Mouse (Mus musculus): ENCODE data around the gene Rasgrp2.

The Rasgrp2 gene

DNA sequence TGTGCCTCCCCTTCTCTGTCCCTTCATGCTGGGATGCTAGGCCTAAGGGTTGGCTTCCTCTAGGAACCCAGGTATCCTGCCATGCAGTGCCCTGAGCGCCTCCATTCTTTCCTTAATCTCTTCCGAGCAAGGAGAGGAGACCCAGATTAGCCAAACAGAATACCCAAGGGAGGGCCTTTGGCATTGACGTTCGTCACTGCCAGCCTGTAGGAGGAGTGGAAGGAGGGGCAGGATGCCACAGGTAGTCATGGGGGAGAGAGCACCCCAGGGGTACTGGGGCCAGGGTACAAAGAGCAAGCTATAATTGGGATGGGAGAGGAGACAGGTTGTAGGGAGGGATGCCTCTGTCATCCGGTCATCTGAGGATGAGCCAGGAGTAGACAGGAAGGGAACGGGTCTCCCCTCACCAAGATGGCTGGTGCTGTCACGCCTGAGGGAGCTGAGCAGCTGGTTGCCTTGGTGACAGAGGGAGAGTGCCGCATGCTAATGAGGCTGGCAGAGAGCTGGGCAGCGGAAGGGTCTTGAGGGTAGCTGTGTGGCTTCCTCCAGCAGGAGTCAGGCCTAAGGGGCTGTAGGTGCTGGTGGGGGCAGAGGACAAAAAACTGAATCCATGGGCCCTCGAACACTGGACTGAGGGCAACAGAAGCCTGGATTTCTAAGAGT lies 46.8 kb downstream of the Rasgrp2 start:
- DNase-seq = no peak

DNA sequence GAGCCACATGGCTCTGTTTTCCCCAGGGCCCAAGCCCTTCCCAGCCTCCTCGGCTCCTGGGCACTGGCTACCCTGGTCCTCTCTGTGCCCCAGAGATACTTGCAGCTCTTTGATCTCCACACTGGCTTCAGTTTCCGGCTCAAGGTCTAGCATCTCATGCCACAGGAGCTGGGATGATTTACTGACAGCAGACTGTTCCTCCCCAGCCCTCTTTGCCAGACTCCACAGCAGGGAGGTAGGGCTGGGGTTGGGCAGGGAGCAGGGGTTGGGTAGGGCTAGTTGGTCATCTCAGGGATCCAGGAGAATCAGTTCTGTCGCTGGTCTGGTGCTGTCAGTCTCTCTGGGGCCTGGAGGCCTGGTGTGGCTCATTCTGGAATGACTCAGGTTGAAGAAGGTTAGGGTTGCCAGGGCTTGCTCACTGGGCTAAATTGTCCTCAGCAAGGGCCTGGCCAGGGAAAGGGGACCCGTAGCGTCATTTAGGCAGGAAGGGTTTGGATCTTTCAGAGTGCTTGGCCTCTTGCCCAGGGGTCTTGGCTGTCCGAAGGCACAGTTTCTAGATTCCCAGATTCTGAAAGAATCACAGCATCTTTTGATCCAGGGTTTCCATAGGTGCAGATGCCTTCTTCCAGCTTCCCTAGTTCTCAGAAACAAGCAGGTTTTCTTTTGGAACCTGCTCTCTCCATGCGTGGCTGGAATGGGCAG lies 47.7 kb downstream of the Rasgrp2 start:
- DNase-seq = no peak

DNA sequence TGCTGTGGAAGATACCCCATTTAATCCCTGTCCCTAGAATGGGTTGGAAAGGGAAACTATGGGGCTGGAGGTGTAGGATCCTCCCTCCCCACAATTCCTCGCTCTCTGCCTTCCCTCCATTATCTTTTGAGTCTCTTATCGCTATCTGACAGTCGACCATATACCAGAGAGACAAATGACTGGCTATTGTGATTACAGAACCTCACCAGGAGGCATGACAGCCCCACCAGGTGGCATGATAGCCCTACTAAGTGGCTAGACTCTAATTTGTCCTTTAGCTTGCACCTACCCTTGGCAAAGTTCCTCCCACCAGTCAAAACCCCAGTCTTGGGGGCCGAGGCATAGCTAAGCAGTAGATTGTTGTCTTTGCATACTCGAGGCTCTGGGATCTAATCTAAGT lies 49.6 kb downstream of the Rasgrp2 start:
- no peak for DNase-seq

DNA sequence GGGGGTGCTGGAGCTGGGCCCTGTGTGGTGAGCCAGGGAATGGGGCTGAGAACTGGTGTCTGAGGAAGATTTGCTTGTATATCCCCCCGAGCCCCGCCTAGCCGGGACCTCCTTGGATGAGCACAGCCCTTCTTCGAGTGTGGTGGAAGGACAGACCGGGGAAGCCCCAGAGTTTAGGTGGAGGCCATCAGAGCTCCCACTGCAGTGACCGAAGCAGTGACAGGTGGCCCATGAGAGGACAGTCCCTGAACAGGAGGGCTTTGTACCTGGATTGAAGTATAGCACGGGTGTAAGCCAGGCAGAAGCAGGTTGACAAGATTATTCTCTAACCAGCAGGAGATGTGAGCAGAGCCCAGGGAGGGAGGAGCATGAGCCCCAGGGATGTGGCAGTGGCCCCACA lies 50.7 kb downstream of the Rasgrp2 start:
- DNase-seq = no peak

DNA sequence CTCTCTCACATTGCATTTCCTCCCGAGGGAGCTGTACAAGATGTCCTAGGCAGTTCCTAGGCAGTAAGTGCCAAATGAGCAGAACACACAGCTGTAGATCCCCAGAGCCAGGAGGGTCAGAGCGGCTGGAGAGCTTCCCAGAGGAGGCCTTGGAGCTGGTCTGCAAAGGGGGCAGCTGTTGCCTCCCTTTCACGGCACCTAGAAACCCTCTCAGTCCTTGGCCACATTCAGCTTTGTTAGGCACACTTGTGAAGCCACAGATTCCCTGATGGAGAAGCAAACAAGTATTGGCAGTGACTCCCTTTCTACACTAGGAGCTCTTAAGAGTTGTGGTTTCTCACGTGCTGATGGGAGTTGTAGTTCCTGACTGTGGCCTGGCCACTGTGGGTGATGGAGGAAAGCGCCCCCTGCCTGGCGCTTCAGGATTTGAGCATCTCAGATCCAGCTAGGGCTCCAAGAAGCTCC lies 52.9 kb downstream of the Rasgrp2 start:
- peak; percentile 83 for DNase-seq

DNA sequence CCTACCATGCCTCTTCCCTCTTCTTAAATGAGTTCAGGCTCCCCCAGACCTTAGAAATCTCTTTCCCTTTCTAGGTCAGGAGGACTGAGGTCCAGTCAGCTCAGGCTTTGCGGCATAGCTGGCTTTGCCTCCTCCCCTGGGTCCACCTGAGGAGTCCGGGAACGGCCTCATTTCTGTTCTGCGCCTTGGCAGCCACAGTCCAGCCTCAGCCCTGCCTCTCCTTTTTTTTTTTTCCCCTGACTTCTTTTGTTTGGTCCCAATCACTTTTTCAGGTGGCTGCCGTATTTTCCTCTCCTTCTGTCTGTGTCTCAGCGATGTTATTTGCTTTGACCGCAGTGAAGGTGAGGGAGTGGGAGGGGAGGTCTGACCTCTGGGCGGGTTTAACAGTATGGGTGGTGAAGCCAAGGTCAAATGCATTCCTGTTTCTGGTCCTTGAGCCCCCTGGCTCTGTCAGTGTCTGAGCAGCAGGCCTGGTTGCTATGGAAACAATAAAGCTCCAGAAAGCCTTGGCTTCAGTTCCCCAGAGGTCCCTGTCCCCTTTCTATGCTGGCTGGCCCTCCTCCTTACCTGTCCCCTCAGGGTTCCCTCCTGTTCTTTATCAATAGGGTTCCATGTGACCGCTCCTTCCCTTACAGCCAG lies 53.7 kb downstream of the Rasgrp2 start:
- DNase-seq = peak; percentile 48

DNA sequence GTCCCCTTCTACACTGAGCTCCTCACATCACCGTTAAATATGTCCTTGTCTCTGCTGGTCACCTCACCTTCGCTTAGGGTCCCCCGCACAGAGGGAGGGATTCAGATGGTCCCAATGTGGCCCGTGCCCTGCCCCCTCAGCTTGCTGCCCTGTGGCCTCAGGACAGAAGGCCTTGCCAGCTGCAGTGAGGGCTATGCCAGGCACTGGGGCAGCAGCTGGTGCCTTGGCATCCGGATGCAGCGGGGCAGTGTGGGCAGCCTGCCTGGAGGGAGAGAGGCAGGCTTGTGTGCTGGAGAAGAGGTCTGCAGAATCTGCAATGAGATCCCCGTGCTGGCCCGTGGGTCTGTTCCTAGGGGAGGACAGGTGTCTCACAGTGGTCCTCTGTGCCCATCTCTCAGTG lies 54.2 kb downstream of the Rasgrp2 start:
- peak; percentile 85 for DNase-seq

DNA sequence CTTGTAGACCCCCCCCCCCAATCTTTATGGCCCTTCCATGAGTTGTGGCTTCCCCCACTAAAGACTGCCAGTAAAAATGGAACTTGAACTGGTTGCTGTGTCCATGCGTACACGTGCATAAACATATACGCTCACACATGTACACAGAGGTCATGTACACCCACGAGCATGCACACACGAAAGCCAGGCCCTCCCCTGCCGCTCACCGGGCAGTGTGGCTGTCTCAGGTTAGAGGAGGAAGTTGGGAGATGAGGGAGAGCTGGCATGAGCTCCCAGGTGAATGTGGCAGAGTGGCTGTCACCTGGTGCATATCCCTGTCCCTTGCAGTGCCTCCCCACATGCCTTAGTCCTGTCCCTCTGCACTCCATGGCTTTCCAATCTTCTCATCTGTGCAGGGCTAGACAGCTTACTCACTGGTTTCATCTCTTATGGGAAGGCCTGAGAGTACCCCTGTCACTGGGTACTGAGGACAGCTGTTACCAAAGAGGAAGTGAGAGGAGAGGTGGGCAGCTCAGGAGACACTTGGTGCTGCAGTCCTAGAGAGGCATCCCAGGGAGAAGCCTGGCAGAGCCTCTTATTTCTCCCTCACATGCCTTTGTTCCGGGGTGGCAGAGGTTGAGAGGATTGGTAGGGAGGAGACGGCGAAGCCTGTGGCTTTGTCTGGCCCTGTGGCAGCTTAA lies 55.0 kb downstream of the Rasgrp2 start:
- no peak for DNase-seq

DNA sequence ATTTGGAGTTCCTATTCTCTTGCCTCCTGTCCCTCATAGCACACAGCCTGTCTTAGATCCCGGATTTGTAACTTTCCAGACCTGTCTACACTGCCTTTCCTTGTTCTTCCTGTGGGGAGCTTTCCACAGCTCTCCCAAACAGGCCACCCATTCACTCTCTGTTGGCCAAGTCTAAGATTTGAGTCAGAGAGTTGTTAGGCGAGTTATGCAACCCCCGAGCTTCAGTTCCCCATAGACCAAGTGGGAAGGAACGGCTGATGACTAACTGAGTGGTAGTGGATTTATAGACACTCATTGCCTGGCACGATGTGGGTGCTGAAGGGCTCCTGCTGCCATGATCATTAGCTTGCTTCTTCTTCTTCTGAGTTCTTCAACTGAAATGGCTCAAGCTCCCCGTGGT lies 60.4 kb downstream of the Rasgrp2 start:
- no peak for DNase-seq

DNA sequence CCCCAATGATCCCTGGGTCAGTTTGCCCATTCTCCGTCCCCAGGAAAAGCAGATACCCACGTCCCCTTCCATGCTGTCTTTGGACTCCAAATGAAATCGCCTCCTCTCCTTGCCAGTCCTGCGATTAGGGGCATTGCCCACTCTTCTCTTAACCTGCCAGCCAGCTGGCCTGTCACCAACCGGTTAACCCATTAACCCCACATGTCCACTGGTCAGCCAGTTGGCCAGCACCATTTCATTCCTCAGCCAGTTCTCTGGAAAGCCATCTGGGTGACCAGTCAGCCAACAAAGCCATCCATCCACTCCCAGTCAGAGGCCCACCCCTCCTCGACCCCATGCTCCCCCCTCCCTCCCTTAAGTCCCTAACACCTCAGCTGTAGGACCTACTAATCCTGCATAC lies 63.7 kb downstream of the Rasgrp2 start:
- no peak for DNase-seq

DNA sequence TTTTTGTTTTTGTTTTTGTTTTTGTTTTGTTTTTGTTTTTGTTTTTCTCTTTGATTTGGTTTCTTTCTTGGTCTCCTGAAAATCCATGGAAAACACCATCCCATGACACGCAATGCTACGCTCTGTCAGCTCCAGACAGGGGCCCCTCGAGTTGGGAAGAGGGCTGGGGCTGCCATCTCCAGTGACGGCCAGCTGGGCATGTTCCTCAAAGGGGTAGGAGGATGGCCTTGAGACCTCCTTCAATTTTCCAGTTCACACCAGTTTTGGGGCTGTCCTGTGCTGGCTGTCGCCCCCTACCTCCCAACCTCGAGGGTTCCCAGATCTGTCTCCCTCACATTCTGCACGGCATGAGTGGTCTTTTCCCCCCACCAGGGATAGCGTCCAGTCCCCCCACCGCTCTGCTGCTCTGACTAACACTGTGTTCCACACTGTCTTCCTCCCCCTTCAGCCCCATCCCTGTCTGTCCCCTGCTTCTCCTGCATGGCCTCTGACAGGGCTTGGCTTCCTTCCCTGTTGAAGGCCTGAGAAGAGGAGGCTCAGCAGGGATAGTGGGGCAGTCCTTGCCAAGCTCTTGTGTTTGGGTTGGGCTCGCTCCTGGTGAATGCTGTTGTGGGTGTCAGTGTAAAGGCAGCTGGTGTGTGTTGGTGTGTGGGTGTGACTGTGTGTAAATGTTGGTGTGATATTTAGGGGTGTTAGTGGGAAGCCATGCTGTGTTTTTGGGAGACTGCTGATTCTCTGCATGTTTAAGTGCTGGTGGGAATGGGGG lies 65.3 kb downstream of the Rasgrp2 start:
- DNase-seq = peak; percentile 64
